Mouse (Mus musculus): Measurements from ENCODE around the gene Ppm1a.

Gene Ppm1a

DNA sequence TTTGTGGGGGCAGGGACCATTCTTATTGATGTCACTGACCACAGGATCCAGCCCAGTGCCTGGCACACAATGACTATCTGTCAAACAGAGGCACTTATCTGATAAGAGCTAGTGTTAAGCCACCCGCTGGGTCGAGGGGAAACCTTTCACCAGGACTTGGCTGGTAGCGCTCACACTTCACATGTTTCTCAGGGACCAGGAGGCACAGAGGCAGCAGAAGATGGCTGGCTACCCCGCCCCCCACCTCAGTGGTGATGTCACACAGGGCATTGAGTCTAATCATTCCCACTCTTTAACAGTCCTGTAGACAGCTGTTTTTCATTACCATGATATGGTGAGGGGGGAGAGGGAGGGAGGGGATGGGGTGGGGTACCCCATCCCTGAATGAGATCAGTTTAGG lies at the start of gene Ppm1a:
Gene Ppm1a, plus strand, starts transcription at position 370 of the 400 bp plus-strand sequence.
- peak; percentile 55 to 77 for DNase-seq

DNA sequence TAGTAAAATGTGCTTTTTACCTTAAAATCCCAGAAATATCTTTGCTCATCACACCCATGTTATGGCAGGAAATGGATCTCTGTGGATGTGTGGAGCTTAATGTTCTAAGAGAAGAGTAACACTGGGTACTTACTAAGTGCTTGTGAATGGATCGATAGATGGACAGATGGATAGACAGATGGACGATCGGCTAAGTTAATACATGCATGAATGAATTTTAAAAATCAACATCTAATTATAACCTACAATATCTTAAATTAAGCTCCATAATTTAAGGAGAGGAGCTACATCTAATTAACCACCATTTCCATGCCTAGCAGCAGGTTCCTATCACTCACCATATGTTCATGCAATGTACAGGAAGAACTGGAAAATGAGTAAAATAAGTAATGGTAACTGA lies 47.3 kb upstream of the Ppm1a start:
- no peak for DNase-seq

GRCm38 (mm10) chr12:72714896-72715295 lies 42.4 kb upstream of the Ppm1a start:
- no peak for DNase-seq

GRCm38 (mm10) chr12:72715846-72716245 lies 41.4 kb upstream of the Ppm1a start:
- no peak for DNase-seq

- DNase-seq: no peak
These were observed 38.2 kb upstream of the Ppm1a start for GRCm38 (mm10) chr12:72719046-72719445.

DNA sequence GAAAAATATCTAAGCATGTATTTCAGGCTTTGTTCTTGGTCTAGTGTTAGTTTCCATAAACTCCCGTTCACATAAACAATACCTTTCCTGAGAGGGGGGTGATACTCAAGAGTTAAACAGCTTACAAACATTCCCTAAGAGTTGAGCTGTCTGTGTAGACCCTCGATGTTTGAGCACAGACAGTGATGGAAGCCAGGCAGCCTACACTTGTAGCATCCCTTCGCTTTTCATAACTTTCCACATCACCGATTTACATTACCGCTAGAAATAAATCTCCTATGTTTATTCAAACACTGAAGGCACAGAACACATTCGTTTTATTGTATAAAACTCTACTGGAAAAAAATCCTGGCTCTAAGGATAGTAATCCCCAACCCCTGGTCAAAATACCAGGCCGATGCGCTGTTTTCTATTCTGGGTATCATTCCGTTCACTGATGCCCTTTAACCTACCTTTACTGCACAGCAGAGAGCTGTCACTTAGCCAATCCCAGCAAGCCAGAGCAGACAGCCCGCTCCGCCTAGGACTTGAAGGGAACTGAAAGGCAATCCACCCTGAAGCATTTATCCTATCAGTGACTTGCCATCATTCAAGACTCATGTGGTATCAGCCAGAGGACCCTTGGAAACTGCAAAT lies 37.7 kb upstream of the Ppm1a start:
- peak in 1 of 2 experiments; percentile 17 for DNase-seq

GRCm38 (mm10) chr12:72721710-72722109 lies 35.5 kb upstream of the Ppm1a start:
- no peak for DNase-seq

DNA sequence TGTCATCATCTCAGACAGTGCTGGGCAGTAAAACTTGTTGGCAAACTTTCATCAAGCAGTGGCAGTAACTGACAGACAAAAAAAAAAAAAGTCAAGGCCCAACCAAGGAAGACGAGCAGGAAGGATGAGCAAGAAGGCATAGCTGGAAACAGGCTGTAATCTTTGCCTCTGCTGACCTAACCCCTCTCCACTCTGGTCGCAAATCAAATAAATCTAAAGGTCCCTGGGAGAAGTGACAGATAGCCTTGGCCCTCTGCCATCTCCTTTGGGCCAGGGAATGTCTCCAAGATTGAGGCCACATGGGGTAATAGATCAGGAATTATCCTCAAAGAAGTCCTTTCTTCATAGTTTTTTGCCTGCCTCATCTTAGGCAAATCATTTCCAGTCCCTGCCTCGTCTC lies 33.3 kb upstream of the Ppm1a start:
- DNase-seq: peak; percentile 36 to 50

DNA sequence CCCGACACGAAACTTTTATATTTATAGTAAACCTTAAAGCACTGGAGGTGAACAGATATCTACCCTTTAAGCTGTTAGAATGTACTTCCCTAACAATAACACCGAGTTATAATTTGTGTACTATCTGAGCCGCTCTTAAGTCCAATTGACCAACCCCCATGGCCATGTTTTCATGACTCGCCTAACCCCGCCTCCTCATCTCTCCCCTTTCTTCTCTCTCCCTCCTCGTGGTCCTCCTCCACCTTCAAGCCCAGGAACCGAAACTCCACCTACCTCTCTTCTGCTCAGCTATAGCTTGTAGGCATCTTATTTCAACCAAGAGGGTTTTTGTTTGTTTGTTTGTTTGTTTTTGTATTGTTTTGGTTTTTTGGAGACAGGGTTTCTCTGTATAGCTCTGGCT lies 30.2 kb upstream of the Ppm1a start:
- DNase-seq: no peak

GRCm38 (mm10) chr12:72727611-72728010 lies 29.6 kb upstream of the Ppm1a start:
- DNase-seq: no peak

- no peak for DNase-seq
These were observed 23.1 kb upstream of the Ppm1a start for GRCm38 (mm10) chr12:72734112-72734511.

GRCm38 (mm10) chr12:72741176-72741575 lies 16.1 kb upstream of the Ppm1a start:
- DNase-seq: peak in 1 of 2 experiments; percentile 21

DNA sequence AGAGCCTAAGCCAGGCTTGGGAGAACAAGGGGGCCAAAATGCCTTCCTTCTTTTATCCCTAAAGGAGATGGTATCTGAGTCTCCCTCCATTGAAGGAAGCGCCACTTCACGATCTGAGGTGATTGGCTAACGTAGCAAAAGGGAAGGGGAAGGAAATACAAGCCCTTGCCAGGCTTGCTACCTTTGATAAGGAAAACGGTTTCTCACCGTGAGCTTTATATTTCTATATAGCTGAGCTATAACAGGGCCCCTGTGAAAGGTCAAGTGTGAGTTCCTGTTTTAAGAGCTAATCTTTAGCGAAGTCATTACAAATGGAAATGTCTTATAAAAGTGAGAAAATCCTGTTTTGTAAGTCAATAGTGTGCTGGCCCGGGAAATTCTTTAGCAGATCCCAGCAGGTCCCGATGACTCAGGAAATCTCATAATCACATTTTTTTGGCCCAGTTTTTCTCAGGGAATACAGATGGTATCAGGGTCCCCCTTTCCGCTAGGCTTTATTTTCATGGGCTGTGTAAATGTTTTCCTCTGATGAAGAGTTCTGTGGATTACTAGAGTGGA lies 12.4 kb upstream of the Ppm1a start:
- no peak for DNase-seq

DNA sequence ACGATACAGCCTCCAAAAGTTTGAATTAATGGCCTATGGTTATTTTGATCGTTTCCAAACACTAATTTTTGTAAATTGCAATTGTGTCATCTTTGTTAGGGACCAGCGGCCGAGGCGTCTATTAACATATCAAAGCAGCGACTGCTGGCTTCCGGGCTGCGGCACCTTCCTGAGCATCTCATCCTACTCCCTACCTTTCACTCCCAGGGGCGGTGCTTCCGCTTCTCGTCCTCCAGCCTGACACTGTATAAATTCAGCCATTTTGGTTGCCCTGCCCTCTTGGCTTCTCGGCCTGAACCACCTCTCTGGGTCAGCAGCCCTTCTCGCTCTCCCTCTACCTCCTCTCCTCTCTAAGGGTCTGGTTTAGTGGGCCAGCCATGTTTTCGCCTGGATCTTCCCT lies 11.8 kb upstream of the Ppm1a start:
- DNase-seq: no peak

DNA sequence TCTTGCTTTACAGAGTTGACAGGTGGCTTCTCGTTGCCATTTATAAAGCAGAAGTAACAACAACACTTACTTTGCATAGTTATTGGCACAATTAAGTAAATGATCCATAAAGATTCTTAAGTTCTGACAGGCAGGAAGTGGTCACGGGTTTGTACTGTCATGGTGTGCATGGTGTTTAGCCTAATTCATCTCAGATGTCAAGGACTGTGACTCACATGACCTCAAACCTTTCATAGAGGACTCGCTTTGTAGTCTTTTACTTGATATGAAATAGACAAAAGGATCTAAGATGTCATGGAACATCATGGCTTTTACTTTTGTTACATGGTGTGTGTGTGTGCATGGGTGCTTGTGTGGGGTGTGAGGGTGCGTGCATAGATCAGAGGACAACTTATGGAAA lies 8.9 kb upstream of the Ppm1a start:
- DNase-seq: no peak

- no peak for DNase-seq
These were observed 8.4 kb upstream of the Ppm1a start for GRCm38 (mm10) chr12:72748841-72749240.

GRCm38 (mm10) chr12:72749500-72749899 lies 7.8 kb upstream of the Ppm1a start:
- DNase-seq: no peak

GRCm38 (mm10) chr12:72750016-72750415 lies 7.2 kb upstream of the Ppm1a start:
- no peak for DNase-seq

- no peak for DNase-seq
These were observed 6.6 kb upstream of the Ppm1a start for GRCm38 (mm10) chr12:72750606-72751005.

DNA sequence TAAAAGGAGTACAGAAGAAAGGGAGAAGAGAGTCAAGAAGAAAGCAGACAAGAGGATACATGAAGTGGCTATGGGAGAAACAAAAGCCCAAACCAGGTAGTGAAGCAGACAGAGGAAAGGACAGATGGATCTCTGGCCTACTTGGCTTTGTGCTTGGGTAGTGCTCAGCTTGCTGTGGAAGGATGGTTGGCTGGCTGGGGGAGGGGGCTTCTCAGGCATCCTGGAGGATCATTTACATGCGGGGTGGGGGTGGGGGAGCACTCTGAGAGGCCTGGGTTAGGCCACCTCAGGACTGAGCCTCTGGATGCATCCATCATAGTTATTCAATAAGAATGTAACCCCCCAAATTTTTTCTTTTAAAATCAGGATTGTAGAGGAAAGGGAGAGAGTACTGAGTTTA lies 341 bp downstream of the Ppm1a start:
- DNase-seq: peak; percentile 51 to 68

DNA sequence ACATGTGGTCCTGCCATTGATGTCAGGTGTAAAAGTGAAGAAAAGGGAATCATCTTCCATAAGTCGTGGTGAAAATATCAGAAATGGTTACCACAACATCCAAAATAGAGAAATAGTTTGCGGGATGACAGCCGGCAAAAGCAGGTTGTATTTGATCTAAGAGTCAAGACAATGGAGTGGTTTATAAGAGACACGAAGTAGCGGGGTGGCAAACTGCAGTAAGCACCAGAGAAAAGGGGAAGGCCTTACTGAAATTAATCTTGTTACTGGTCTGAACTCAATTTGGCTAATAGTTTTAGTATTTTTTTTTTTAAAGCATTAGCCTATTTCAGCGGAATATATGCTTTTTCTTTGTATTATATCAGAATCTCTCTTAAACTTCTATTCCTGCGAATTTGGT lies 2.7 kb downstream of the Ppm1a start:
- DNase-seq: no peak

- DNase-seq: peak; percentile 99
These were observed 3.3 kb downstream of the Ppm1a start for GRCm38 (mm10) chr12:72760376-72761229.

GRCm38 (mm10) chr12:72761230-72761648 lies 4.0 kb downstream of the Ppm1a start:
- DNase-seq: no peak

Data from cerebellum, postnatal 14 days (tissue).